Mouse (Mus musculus) lung, adult 18-20 months (tissue): ENCODE measurements at regions not wholly inside any gene's neighbourhood (a gene's known extent, or its start where the extent isn't known, plus 50 kb on each side); places are given as distances from the start of the nearest gene placed in this dataset.

Experiments
- DNase-seq, 2 experiments: peaks; one replicate each; pipeline ENCODE4 v3.0.0; 2022; ENCODE audit warnings: mixed read lengths in 2 of 2

DNA sequence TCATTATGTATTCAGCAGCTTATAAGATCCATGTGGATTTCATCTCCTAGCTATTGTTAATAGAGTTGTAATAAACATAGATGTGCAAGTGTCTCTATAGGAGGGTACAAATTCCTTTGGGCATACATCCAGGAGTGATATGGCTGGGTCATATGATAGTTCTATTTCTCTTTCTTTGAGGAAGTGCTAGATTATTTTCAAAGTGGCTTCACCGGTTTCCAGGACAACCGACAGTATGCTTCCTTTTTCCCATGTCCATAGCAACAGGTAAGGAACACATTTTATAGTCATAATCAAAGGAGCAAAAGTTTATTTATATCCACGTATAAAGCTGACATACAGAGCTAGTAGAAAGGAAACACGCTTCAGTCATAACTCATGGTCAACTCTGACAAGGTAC lies 710.2 kb upstream of the Tenm4 start:
- no peak for DNase-seq

DNA sequence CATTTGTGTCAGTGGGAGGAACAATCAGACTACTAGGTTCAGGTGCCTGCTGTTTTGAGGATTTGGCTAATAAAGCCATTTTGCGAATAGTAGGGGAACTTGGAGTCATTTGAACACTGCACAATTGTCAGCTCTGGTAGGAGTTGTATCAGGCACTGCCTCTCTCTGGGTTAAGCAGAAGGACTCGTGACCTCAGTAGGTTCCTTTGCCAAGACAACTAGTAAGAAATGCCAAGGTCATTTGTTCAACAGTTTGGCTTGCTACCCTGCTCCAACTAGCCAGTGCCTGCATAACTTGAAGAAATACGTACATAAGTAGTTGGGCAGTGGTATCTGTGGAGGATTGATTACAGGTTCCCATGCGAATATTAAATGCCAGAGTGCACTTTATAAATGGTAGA lies 705.5 kb upstream of the Tenm4 start:
- no peak for DNase-seq

DNA sequence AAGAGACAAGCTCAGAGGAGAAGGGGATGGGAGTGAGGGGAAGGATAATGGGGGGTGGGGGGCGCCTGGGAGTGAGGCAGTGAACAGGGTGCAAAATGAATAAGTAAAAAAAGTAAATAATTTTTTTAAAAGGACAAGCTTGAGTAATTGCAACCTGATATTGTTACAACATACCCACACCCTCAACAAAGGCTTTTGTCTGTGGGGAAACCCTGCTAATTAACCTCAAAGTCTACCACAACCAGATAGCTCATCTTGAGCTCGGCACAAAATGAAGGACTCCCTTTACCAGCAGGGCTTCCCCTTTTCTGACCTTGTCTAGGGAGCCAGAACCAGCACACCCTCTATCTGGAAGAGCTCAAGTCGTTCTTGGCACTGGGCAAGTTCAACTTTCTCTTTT lies 704.0 kb upstream of the Tenm4 start:
- no peak for DNase-seq

DNA sequence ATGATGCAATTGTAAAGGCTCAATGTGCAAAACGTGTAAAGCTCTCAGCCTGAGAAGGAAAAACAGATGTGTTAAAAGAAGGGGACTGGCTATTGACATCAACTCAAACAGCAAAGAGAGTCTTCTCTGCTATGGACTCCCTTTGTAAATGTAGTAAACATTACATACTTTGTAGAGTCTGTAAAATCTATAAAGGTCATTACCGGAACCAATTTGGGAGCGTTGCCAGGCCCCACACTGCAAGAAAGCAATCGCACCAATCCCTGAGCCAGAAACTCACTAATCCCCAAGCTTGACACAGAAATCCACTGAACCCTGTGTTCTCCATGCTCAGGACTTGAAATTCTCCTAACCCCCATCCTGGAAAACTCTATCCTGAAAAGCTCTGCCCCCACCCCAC lies 697.2 kb upstream of the Tenm4 start:
- no peak for DNase-seq

DNA sequence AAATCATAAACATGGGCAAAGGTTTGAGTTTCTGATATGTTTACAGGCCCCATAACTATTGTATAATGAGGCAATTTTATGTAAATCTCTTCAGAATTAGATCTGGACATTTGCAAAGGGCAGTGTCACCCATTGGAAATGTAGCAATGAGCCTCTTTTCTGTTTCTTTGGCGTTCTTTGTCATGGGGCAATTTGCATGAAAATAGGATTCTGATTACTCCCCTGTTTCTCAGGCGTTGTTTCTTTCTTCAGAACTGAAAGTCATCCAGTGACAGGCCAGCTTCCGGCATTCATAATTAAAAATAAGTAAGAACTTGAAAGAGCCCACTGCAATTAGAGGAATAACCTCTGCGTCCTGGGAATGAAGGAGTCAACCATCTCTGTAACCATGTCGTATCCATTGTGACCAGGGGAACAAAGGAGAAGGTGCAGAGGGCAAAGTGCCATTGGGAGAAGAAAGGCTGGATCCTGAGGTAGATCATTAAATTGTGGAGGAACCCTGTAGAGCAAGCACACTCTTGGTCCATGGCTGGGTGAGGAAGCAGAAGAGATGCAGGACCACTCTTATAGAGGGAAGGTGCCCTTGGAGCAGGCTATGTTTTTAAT lies 690.8 kb upstream of the Tenm4 start:
- no peak for DNase-seq

DNA sequence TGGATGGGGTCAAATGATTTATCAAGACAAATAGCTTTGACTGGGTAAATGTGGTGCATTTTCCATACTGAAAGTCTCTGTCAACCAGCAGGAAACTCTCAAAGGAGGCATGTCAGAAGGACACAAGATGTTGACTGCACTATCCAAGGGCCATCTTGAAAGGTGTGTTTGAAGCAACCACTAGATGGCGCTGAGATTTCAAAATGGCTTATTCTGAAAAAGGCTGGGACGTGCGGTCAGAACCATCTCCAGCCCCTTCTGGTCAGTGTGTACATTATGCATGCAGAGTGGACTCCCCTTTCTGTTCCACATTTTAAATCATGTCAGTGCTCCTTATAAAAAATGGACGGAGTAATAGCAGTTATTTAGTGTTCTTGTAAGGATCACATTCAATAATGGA lies 681.4 kb upstream of the Tenm4 start:
- DNase-seq = peak in 1 of 2 experiments; percentile 3

DNA sequence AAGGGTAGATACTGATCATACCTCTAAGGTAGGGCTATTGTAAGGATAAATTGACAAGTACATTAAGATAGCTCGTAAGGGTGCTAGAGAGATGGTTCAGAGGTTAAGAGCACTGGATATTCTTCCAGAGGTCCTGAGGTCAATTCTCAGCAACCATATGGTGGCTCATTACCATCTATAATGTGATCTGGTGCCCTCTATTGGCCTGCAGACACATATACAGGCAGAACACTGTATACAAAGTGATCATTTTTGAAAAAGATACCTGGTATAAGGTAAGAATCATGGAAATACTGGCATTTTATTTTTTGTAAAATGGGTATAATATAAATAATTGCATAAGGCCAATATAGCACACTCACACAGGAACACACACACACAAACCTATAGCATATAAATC lies 676.3 kb upstream of the Tenm4 start:
- no peak for DNase-seq

DNA sequence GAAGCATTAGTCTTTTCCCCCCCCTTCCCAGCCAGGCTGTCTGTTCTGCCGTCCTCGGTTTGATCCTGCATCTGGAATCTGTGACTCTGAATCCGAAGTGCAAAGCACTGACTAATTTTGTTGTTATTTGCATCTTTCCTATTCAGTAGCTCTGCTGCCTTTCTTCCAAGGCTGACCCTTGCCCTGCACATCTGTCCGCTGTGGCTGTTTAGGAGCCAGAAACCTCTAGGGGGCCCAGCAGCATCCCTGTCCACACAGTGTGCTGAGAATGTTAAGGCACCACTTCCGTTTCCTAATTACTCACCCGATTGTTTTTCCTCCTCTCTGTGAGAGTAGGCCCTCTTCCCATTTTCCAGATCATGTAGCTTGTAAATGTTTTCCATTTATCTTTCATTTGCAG lies 668.1 kb upstream of the Tenm4 start:
- no peak for DNase-seq

DNA sequence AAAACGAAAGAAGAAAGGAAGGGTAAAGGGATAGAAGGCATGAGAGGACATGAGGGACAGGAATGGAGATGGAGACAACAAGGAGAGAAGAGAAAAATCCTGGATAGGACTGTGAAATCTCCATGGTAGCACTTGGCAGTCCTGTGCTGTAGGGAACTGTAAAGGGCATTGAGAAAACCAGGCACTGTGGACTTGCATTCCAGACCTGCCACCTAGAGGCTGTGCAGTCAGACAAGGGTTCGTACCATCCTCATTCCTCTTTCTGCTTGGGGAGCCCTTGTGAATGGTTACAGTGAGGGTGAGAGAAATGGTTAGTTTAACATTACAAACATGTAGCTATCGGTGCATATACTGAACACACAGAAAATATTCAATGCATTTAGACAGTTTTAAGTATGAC lies 623.8 kb upstream of the Tenm4 start:
- DNase-seq = no peak

DNA sequence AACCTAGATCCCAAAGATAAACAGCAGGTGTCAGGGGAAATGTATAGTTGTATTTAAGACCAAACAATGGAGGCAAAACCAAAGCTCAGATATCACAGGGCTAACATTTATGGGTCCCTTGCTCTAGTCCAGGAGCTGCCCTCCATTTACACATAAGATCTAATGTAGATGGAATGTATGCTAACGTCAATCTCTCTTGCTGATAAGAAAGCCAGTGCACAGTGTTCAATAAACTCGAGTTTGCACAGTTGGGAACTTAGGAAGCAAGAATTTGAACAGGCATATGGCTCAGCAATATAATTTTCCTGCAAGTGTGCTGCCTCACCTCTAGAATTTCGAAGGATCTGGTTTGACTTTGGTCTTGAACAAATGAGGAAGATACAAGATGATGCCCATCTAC lies 620.9 kb upstream of the Tenm4 start:
- DNase-seq = no peak

DNA sequence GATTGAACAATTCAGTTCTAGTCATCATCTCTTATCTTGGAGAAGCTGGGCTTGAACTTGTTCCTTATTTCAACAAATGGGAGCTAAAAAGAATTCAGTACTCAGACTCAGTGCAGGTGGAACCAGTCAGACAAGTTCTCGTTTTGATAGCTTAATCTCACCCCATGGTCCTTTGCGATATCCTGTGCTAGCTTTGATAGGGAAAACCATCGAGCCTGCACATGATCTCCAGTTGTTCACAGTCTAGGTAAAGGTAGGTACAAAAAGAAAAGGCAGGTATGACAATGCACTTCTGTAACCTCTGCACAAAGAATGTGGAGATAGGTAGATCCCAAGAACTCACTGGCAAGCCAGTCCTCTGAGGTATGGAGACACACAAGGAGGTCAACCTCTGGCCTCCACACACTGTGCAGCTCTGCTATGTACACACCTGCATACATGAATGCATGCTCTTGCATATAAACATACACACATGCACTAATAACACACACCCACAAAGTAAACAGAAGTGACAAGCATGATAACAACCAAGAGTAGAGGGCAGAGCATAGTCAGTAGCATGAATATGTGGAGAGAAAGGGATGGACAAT lies 619.2 kb upstream of the Tenm4 start:
- no peak for DNase-seq

DNA sequence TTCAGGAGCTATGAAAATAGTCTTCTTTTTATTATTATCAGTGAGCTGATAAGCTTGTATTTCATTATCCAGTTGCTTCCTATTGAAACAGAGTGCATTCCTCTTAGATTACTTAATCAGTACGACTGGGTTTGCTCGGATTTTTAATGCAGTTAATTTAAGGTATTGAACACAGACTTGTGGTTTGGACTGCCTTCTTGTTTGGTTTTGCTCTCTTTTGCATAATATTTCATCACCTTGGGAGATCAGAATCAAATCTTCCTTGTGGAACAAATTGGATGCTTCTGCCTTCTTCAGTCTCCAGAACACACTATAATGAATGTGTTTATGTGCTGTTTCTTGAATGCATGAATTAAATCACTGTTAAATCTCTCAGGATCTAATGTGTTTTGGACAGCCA lies 612.5 kb upstream of the Tenm4 start:
- DNase-seq = no peak

DNA sequence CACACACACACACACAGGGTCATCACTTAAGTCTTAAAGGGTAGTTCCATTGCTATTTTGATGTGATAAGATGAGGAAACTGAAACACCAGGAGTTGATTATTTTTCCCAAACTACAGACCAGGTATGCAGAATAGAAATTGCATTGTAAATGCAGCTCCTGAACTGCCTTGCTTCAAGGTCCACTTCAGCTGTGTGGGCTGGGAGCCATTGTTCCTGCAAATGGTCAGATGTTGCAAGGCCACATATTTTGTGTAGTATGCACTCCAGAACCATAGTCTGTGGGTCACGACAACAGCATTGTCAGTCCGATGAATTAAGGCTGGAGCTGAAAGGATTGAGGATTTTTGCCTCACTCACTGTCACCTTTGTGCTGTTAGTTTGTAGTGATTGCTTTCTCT lies 592.4 kb upstream of the Tenm4 start:
- DNase-seq = peak; percentile 40 to 41

DNA sequence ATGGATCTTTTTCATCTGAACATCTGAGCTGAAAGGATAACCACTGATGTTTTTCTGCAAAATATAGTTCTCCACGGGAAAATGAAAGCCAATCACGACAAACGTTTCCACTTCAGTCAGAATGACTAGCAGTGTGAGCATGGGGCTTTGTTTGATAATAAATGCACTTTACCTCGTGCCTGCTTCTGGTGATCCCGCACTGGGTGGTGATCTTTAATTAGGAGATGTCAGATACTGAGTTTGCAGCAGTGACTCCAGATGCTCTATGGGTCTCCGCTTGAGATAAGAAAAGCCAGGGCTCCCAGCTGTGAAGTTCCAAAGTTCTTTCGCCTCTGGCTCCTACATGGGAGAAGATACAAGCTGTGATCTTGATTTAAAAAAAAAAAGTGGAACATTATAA lies 589.7 kb upstream of the Tenm4 start:
- DNase-seq = no peak

DNA sequence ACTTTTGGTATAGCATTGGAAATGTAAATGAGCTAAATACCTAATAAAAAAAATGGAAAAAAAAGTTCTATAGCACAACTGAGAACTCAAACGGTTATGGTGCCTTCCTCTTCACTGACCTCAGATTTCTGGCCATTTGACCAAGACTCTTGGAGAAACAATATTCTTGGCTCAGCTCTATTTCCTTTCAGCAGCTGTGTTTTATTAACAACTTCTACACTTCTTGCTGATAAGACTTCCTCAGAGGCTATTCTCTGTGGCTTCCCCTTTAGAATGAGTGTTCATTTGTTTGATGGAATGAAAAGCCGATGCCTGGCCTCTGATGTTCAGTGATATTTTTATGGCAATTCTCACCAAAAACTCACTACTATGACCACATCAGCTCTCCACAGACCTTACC lies 572.7 kb upstream of the Tenm4 start:
- no peak for DNase-seq

DNA sequence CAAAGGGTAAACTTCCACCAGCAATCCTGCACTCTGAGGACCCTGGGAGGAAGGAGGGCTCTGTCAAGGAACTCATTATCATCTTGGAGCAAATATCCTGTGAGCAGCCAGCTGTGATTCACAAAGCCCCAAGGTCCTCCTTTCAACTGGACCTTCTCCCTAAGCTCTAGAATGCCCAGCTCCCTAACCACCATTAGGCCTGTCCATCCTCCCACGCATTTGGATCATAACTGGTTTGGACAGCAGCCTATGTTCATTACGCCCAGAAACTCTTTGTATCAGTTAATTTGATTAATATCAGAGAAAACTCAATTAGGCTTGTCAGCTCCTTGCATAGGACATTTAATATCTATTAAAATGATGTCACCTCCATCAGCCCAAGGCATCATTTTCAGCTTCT lies 557.3 kb upstream of the Tenm4 start:
- no peak for DNase-seq

DNA sequence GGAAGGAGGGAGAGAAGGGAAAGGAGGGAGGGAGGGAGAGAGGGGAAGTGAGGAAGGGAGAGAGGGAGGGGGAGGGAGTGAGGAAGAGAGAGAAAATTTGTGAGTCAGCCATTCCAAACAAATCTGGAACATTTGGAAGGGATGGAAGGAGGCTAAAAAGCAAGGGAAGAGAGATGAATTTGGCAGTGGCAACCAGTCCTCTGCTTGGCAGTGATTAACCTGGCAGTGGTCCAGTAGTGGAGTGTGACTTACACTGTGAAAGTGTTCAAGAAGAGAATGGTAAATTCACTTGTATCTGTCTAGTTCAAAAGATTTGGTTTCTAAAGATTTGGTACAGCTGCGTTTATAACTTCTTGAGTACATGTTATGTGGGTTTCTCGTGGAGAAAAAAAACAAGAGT lies 553.7 kb upstream of the Tenm4 start:
- no peak for DNase-seq

DNA sequence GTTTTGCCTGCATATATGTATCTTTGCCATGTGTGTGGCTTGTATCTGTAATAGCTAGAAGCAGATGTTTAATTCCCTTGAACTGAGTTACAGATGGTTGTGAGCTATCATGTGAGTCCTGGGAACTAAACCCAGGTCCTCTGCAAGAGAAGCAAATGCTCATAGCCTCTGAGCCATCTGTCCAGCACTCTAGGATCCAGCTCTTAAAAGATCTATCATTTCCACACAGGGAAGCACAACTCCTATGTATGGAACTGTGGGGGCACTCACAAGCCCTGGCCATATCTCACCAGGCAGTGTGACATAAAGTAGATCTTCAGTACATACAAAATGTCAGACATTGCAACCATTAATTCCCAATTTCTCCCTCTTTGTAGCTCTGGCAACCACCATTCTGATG lies 552.9 kb upstream of the Tenm4 start:
- no peak for DNase-seq

DNA sequence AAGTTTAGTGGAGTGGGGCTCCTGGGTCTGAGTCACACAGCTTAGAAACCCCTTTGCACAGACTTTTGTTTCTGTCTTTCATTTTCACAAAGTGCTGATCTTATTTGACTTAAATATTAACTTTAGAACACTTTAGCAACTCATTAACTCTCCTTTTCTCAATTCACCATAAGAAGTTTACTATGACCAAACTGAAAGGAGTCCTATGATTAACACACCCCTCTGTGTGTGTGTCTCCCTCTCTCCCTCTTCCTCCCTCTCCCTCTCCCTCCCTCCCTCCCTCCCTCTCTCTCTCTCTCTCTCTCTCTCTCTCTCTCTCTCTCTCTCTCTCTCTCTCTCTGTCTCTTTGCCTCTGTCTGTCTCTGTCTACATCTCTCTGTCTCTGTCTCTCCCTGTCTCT lies 551.0 kb upstream of the Tenm4 start:
- no peak for DNase-seq

DNA sequence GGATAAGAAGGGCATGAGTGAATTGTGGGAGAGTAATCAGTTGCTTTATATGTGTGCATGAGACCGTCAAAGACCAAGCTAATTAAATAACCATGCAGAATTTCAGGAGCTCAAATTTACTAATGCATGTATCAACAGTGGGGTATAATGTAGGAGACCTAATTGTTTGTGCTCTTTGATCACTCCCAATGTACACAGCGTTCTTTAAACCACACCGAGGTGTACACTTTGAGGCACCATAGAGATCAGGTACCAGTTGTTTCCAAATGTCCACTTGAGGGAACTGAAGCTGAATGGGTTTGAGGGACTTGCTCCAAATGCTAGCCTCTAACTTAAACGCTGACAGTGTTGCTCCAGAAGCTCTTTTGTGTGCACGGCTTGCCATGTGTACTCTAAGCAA lies 530.4 kb upstream of the Tenm4 start:
- no peak for DNase-seq

DNA sequence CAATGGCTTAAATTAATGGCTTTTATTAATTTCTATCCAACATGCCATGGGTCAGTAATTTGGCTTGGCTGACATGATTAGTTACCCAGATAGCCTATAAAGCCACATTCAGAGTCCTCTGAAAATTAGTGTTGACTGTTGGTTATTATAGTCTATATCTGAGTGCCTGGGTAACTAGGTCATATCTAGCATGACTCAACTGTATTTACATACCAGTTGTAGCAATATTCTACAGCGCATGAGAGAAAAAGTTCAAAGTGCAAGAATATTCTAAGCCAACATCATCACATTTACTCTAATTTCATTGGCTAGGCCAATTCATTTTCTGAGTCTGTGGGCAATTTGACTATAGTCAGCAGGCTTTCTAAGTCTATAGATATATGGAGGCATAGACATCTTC lies 496.7 kb upstream of the Tenm4 start:
- DNase-seq = no peak

DNA sequence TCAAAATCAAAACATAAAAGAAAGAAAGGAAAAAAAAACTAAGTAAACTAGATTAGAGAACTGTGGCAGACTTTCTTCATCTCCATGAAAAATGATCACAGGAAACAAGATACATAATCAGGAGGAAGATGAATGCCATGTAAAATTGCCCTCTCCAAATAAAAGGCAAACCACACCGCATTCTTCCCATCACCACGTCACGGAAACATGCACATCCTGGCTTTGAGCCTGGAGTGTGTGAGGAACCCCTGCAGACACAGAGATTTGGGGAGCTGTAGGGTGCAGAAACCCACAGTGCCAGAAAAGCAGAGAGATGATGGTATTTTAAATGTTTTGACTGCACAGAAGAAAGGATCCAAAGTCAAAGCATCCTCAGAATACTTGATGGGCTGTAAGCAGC lies 488.5 kb upstream of the Tenm4 start:
- no peak for DNase-seq

DNA sequence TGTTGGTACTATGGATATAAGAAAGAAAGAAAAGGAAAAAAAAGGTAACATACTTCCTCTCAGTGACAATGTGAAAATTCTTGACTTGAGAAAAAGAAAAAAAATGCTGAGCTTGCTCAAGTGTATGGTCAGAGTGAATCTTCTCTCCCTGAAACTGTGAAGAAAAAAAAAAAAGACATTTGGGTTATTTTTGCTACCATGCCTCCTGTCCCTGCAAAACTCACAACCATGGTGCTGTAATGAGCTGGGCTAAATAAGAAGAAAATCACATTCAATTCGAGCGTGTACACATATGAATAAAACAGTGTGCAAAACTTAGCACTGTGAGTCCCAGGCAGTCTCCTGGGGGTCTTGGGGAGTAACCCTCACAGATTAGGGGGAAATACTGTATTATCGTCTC lies 483.3 kb upstream of the Tenm4 start:
- no peak for DNase-seq

DNA sequence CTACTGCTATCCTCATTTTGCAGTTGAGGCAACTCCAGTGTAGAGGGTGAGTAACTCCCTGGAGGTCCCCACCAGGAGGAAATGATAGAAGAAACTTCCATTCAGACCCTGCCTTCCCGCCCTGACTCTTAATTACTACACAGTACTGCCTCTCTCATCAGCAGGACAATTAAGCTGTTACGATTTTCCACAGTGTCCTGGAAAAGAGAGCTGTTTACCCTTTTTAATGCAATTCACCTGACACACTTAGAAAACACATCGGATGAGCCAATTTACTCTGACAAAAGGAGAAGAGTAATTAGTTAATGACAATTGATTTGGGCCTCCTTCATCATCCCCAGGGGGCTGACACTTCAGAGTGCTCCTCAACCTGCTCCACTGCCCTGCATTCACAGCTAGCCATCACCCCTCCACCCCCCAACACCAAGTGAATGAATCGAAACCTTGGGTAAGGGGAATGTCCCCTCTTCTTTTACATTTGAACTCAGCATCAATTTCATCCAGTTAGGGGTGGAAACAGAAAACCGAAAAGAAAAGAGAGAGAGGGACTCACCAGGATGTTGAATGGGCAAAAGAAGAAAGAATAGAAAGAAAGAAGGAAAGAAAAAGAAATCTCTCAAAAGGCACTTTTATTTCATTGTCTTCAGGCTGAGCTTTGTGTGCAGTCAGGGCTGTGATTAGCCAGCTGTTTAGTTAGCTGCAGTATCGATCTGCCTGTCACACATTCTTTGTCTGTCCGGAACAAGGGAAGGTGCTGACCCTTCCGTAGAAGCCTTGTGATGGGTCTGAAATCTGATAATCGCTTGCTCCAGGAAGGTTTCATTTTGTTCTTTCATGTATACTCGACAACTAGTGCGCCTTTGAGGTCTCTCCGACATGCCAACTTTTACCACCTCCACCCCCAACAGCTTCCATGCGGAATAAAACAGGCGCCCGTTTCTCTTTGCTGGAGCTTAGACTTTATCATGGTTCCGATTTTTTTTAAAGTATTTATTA lies 482.6 kb upstream of the Tenm4 start:
- DNase-seq = no peak
